In the genomic region with DNA sequence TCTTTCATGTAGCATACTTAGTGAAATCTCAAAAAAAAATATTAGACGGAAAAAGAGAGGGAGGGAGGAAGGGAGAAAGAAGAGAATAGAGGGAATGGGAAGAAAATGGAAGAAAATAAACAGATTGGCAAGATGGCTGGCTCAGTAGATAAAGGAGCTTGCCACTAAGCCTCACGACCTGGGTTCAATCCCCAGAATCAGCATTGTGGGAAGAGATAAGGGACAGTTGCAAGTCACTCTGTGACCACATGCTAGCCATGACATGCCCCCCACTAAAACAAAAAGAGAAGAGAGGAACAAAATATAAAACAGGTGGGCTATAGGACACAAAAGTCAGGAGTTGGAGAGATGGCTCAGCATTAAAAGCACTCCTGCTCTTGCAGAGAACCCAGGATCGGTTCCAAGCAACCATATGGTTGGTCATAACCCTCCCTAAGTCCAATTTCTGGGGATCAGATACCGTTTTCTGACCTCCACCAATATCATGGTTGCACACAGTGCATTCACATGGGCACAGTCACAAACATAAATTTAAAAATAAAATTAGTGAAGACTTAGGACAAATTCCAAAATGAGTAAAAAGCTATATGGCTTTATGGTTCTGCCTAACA, we compare ENCODE assay signal across 35 mouse cellular contexts. TPM values are rescaled to one million over a fixed set of nuclear protein-coding genes. Genes with fewer than 3 reads are reported as not detected.
A peak's percentile ranks its signal among the peaks of the same experiment; 100 is the strongest.
DNase-seq lines count a peak whose midpoint lies in the region; ATAC-seq and TF ChIP-seq lines count a peak whose summit lies in the region.
"Had no signal": no experiment of that assay in that cellular context is flagged by ENCODE, and none has a peak within 500 bp of the region (broad histone marks: within the 10 kb centered on the region; RNA-seq: fewer than 3 reads in every experiment).

No protein-coding gene starts in this region.

- peaks cover 26% of the 10 kb centered on the region for H3K36me3 ChIP-seq in liver, embryonic 11.5 days (ENCODE audit: control insufficient read depth, insufficient read depth, low read length)
- H3K36me3 ChIP-seq in liver, embryonic 15.5 days (replicated peaks), result peaks cover 36% of the 10 kb centered on the region
- H3K36me3 ChIP-seq in lung, postnatal 0 days (ENCODE audit: insufficient read depth, low read length), result peaks cover 23% of the 10 kb centered on the region

- H3K27me3 ChIP-seq in liver, embryonic 11.5 days (replicated peaks; ENCODE audit: control insufficient read depth, insufficient read depth, low read length), result no peaks in the 10 kb centered on the region
- no peaks in the 10 kb centered on the region for H3K27me3 ChIP-seq in liver, embryonic 15.5 days
- no peaks in the 10 kb centered on the region for H3K27me3 ChIP-seq in lung, postnatal 0 days (replicated peaks; ENCODE audit: insufficient read depth, low read length)
- H3K27me3 ChIP-seq: embryonic facial prominence, embryonic 12.5 days; forebrain, embryonic 15.5 days; hindbrain, embryonic 12.5 days; intestine, embryonic 15.5 days; midbrain, embryonic 15.5 days; neural tube, embryonic 15.5 days; Patski; stomach, embryonic 15.5 days had no signal

- no peak overlapping the region for H3K9ac ChIP-seq in liver, embryonic 11.5 days (ENCODE audit: low read depth, low read length)
- no peak overlapping the region for H3K9ac ChIP-seq in liver, embryonic 15.5 days
- no peak overlapping the region for H3K9ac ChIP-seq in lung, postnatal 0 days (replicated peaks; ENCODE audit: low read depth)
- H3K9ac ChIP-seq: embryonic facial prominence, embryonic 12.5 days; forebrain, embryonic 15.5 days; hindbrain, embryonic 12.5 days; intestine, embryonic 15.5 days; lung, embryonic 14.5 days; midbrain, embryonic 15.5 days; neural tube, embryonic 15.5 days; stomach, embryonic 15.5 days had no signal

- no peak for TF ChIP-seq EP300 in lung, postnatal 0 days (IDR thresholded peaks at IDR 0.05)

- no peak overlapping the region for H3K4me3 ChIP-seq in liver, embryonic 11.5 days (ENCODE audit: low read depth, low read length)
- H3K4me3 ChIP-seq in liver, embryonic 15.5 days (replicated peaks), result no peak overlapping the region
- no peak overlapping the region for H3K4me3 ChIP-seq in lung, postnatal 0 days (ENCODE audit: low read depth, low read length)
- H3K4me3 ChIP-seq: embryonic facial prominence, embryonic 12.5 days; forebrain, embryonic 10.5 days; forebrain, embryonic 15.5 days; hindbrain, embryonic 12.5 days; intestine, embryonic 15.5 days; midbrain, embryonic 10.5 days; midbrain, embryonic 15.5 days; neural tube, embryonic 15.5 days; stomach, embryonic 15.5 days had no signal

- no peak for DNase-seq in liver, embryonic 11.5 days (ENCODE audit: low spot score)
- no peak for DNase-seq in liver
- peak; percentile 38 for DNase-seq in MEL-GATA-1-ER (ENCODE audit: extremely low read depth, low read depth)
- no peak for DNase-seq in spleen, adult 18-20 months
- DNase-seq in gastrocnemius, postnatal 4 days (ENCODE audit: low spot score in 2 of 2), result no peak
- DNase-seq in lung, postnatal 0 days (ENCODE audit: low spot score), result no peak
- DNase-seq: adrenal gland, postnatal 14 days; cerebellum, adult 11-12 months; gastrocnemius, postnatal 25 days; heart, adult 18-20 months; heart, postnatal 36 days; kidney, adult 9 months; kidney, postnatal 10 days; layer of hippocampus, postnatal 36 days; left cerebral cortex, postnatal 4 days; lung, embryonic 14.5 days; retina, postnatal 1 day; right cerebral cortex, postnatal 14 days; thymus, postnatal 25 days had no signal

- H3K4me1 ChIP-seq in liver, embryonic 11.5 days (replicated peaks; ENCODE audit: control insufficient read depth, insufficient read depth, low read length), result peaks cover 26% of the 10 kb centered on the region
- H3K4me1 ChIP-seq in liver, embryonic 15.5 days (replicated peaks), result peaks cover 43% of the 10 kb centered on the region
- H3K4me1 ChIP-seq in lung, postnatal 0 days (ENCODE audit: insufficient read depth, low read depth, low read length), result peaks cover 15% of the 10 kb centered on the region; the same call in 1 of the 2 replicates

- H3K27ac ChIP-seq in liver, embryonic 11.5 days (ENCODE audit: low read depth, low read length), result peak overlapping the region; percentile 53; the same call in 1 of the 2 replicates
- H3K27ac ChIP-seq in liver, embryonic 15.5 days (replicated peaks), result no peak overlapping the region
- H3K27ac ChIP-seq in lung, postnatal 0 days (ENCODE audit: low read length), result no peak overlapping the region
- H3K27ac ChIP-seq: embryonic facial prominence, embryonic 12.5 days; forebrain, embryonic 10.5 days; forebrain, embryonic 15.5 days; hindbrain, embryonic 12.5 days; hindbrain, postnatal 0 days; intestine, embryonic 15.5 days; midbrain, embryonic 10.5 days; midbrain, embryonic 15.5 days; neural tube, embryonic 15.5 days; stomach, embryonic 15.5 days had no signal

- 58% methylated on average over 4 of the region's 4 CpGs for WGBS in liver, embryonic 11.5 days
- 33% methylated on average over 4 of the region's 4 CpGs for WGBS in liver, embryonic 15.5 days (ENCODE audit: insufficient replicate concordance)
- 82% methylated on average over 4 of the region's 4 CpGs for WGBS in lung, postnatal 0 days

- no peak for TF ChIP-seq CTCF in lung, postnatal 0 days (IDR thresholded peaks at IDR 0.05)

- H3K9me3 ChIP-seq in liver, embryonic 11.5 days (ENCODE audit: control insufficient read depth, low read length), result no peaks in the 10 kb centered on the region
- no peaks in the 10 kb centered on the region for H3K9me3 ChIP-seq in liver, embryonic 15.5 days (replicated peaks)
- H3K9me3 ChIP-seq in lung, postnatal 0 days (ENCODE audit: low read length), result no peaks in the 10 kb centered on the region
- H3K9me3 ChIP-seq: embryonic facial prominence, embryonic 12.5 days; forebrain, embryonic 10.5 days; forebrain, embryonic 15.5 days; hindbrain, embryonic 12.5 days; intestine, embryonic 15.5 days; midbrain, embryonic 10.5 days; midbrain, embryonic 15.5 days; neural tube, embryonic 15.5 days; stomach, embryonic 15.5 days had no signal

- peak overlapping the region; percentile 36; the same call in 1 of the 2 replicates for H3K4me2 ChIP-seq in liver, embryonic 11.5 days
- H3K4me2 ChIP-seq in liver, embryonic 15.5 days, result peak overlapping the region; percentile 2; the same call in 1 of the 2 replicates
- H3K4me2 ChIP-seq in lung, postnatal 0 days (replicated peaks; ENCODE audit: low read depth, low read length), result no peak overlapping the region
- H3K4me2 ChIP-seq: embryonic facial prominence, embryonic 12.5 days; forebrain, embryonic 15.5 days; heart, embryonic 11.5 days; hindbrain, embryonic 12.5 days; lung, embryonic 14.5 days; midbrain, embryonic 15.5 days; neural tube, embryonic 15.5 days; stomach, embryonic 15.5 days had no signal

- no peak for ATAC-seq in liver, embryonic 11.5 days (replicated peaks; ENCODE audit: low FRiP score)
- ATAC-seq in liver, embryonic 15.5 days (ENCODE audit: insufficient read depth), result no peak
- no peak for ATAC-seq in lung, postnatal 0 days
- ATAC-seq: CD4-positive, CD25-positive, alpha-beta regulatory T cell, adult 4 months; forebrain, embryonic 15.5 days; hindbrain, postnatal 0 days; intestine, embryonic 15.5 days; midbrain, embryonic 15.5 days; Patski had no signal

RNA-seq across cellular contexts. Expression of gene Gak, which starts 3.4 kb away (rescaled TPM):
- 55.0 and 55.6 TPM in 2 replicates for polyA plus RNA-seq in liver, embryonic 11.5 days (2014; fragmentation: Nextera tagmentation; extraction: Ambion mirVana)
- 26.6 and 26.8 TPM in 2 replicates for polyA plus RNA-seq in liver, embryonic 15.5 days (2015; fragmentation: Nextera tagmentation; extraction: Ambion mirVana)
- total RNA-seq in gastrocnemius, postnatal 4 days (2021), result 10 to 100 TPM; 35.6 to 36.2 TPM
- polyA plus RNA-seq in lung, postnatal 0 days (2015; fragmentation: Nextera tagmentation; extraction: Ambion mirVana), result 36.8 and 39.9 TPM in 2 replicates

RNA-seq across cellular contexts. Expression of gene Tmem175, which starts 3.4 kb away (rescaled TPM):
- 24.7 and 30.4 TPM in 2 replicates for polyA plus RNA-seq in liver, embryonic 11.5 days (2014; fragmentation: Nextera tagmentation; extraction: Ambion mirVana)
- polyA plus RNA-seq in liver, embryonic 15.5 days (2015; fragmentation: Nextera tagmentation; extraction: Ambion mirVana), result 10.5 and 11.9 TPM in 2 replicates
- 10 to 100 TPM; 11.3 to 12.9 TPM for total RNA-seq in gastrocnemius, postnatal 4 days (2021)
- 24.8 and 26.3 TPM in 2 replicates for polyA plus RNA-seq in lung, postnatal 0 days (2015; fragmentation: Nextera tagmentation; extraction: Ambion mirVana)

RNA-seq across cellular contexts. Expression of gene Idua, which starts 34.0 kb away (rescaled TPM):
- polyA plus RNA-seq in liver, embryonic 11.5 days (2014; fragmentation: Nextera tagmentation; extraction: Ambion mirVana), result 9.8 and 10.1 TPM in 2 replicates
- polyA plus RNA-seq in liver, embryonic 15.5 days (2015; fragmentation: Nextera tagmentation; extraction: Ambion mirVana), result 4.2 and 5.8 TPM in 2 replicates
- 1 to 10 TPM; 8.3 to 9.9 TPM for total RNA-seq in gastrocnemius, postnatal 4 days (2021)
- 7.1 and 8.2 TPM in 2 replicates for polyA plus RNA-seq in lung, postnatal 0 days (2015; fragmentation: Nextera tagmentation; extraction: Ambion mirVana)

RNA-seq across cellular contexts. Expression of gene Dgkq, which starts 43.3 kb away (rescaled TPM):
- 5.8 and 8.8 TPM in 2 replicates for polyA plus RNA-seq in liver, embryonic 11.5 days (2014; fragmentation: Nextera tagmentation; extraction: Ambion mirVana)
- 2.7 and 3.1 TPM in 2 replicates for polyA plus RNA-seq in liver, embryonic 15.5 days (2015; fragmentation: Nextera tagmentation; extraction: Ambion mirVana)
- 10 to 100 TPM in 1 of 2 experiments, 1 to 10 TPM in 1; 9.7 to 12.2 TPM for total RNA-seq in gastrocnemius, postnatal 4 days (2021)
- 5.9 and 6.3 TPM in 2 replicates for polyA plus RNA-seq in lung, postnatal 0 days (2015; fragmentation: Nextera tagmentation; extraction: Ambion mirVana)

RNA-seq across cellular contexts. Expression of gene Slc26a1, which starts 49.2 kb away (rescaled TPM):
- 11.6 and 14.4 TPM in 2 replicates for polyA plus RNA-seq in liver, embryonic 11.5 days (2014; fragmentation: Nextera tagmentation; extraction: Ambion mirVana)
- polyA plus RNA-seq in liver, embryonic 15.5 days (2015; fragmentation: Nextera tagmentation; extraction: Ambion mirVana), result 18.6 and 22.2 TPM in 2 replicates
- under 1 TPM; 0.15 to 0.36 TPM for total RNA-seq in gastrocnemius, postnatal 4 days (2021)
- polyA plus RNA-seq in lung, postnatal 0 days (2015; fragmentation: Nextera tagmentation; extraction: Ambion mirVana), result 0.10 and 0.19 TPM in 2 replicates
- total RNA-seq: gastrocnemius, postnatal 25 days; heart, adult 18-20 months; heart, postnatal 36 days had no signal
- polyA plus RNA-seq: large intestine, adult 2 months; small intestine, adult 2 months had no signal
